Mouse (Mus musculus) c-Kit-negative CD71-positive TER-119-positive erythroid progenitor cells, embryonic 14.5 days (primary cell): ENCODE measurements around the gene Morf4l1.
"Not testable (repeated sequence)": the region's sequence is repeated elsewhere in the genome, so short reads cannot be mapped to it uniquely, and the experiment has no call there.

ENCODE experiments used
- DNase-seq: peaks from one replicate; pipeline ENCODE4 v3.0.0-alpha.2; 2013; ENCODE audit warnings: low read depth, low spot score

The Morf4l1 gene

DNA sequence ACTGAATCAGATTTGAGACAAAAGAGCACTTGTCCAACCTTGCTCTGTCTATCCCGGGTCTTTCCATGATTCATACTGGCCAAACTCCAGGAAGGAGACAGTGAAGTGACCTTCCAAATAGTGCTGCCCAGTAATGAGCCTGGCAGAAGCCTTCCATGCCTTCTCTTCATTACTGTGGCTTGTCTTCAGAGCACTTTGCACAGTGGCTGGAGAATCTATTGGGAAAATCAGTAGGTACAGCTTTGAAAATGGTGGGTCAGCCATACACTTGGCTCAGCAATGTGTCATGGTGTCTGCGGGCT lies 54.0 kb downstream of the Morf4l1 start:
- no peak for DNase-seq

GRCm38 (mm10) chr9:90059828-90060573 lies 54.6 kb downstream of the Morf4l1 start:
- DNase-seq = no peak

DNA sequence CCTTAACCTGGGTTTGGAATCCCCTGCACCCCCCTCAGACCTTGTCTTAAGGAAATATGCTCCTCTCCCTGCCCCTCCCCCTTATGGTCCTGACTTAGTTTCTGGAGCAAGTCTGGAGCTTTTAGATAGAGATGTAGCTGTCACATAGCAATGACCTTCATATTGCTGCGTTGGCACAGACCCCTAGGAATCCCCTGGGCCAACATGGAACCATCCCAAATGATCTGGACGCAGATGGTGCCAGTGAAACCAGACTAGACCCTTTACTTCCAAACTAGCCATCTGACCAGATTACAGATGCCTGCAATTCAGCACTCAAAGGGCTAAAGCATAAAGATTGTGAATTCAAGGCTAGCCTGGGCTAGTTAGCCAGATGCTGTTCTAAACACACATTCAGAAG lies 57.9 kb downstream of the Morf4l1 start:
- DNase-seq = no peak

DNA sequence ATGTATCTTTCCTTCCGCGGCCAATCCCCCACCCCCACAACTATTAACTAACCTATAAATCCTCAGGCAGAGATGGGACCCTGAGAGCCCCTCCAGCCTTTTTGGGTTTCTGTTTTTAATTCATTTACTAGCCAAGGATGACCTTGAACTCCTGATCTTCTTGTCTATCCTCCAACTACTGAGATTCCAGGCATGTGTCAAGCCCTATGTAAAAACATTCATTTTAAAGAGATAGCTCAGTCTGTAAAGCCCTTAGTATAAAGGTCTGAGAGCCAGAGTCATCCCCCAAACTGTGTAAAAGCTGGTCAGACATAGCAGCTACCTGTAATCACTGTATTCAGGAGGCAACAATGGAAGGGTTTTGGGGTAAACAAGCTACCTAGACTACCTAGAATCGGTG lies 58.7 kb downstream of the Morf4l1 start:
- DNase-seq = no peak

GRCm38 (mm10) chr9:90055409-90055808 lies 59.2 kb downstream of the Morf4l1 start:
- DNase-seq = no peak

DNA sequence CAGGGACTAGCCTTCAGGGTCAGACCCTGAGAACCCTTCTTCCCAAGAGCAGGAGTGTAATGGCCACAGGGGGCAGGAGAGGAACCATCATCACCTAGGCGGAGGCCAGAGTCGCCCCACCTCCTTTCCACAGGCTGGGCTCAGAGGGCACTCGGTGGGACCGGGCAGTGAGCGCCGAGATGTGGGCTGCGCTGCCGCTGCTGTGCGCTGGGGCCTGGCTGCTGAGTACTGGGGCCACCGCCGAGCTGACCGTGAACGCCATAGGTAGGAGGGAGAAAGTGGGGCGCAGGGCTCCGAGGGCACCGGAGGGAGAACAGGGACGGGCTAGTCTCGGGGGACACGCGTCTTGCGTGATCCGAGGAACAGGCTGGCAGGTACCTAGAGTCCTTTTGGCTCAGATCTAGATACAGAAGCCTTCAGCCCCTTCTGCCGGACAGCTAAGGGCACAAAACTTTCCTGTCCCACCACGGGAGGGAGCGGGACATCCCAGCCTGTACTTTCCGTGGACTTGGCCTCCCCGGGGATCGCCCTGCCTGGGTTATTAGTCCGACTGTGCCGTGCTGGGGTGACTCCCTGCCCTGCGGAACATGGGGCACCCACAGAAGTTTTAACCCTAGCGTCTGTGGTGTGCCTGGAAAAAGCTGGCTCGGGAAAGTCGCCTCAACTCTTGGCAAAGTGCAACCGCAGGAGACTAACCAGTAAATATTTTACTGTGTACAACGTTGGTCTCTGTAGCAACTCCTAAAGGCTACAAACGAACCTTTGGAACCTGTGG lies 60.0 kb downstream of the Morf4l1 start:
- DNase-seq = no peak

DNA sequence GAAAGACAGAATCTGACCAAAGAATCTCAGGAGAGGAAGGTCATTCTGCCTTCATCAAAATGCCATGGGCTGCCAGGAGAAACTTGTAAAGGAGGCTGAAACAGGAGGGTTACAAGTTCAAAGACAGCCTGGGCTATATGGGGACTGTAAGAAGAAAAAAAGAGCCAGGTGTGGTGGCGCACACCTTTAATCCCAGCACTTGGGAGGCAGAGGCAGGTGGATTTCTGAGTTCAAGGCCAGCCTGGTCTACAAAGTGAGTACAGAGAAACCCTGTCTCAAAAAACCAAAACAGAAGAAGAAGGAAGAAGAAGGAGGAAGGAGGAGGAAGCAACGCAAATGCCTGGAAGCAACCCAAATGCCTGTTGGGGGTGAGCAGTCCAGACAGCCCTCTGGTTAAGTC lies 60.7 kb downstream of the Morf4l1 start, which contains the start of gene Ctsh:
Gene Ctsh, plus strand, starts transcription at position 301 of the 400 bp plus-strand sequence.
- no peak for DNase-seq

DNA sequence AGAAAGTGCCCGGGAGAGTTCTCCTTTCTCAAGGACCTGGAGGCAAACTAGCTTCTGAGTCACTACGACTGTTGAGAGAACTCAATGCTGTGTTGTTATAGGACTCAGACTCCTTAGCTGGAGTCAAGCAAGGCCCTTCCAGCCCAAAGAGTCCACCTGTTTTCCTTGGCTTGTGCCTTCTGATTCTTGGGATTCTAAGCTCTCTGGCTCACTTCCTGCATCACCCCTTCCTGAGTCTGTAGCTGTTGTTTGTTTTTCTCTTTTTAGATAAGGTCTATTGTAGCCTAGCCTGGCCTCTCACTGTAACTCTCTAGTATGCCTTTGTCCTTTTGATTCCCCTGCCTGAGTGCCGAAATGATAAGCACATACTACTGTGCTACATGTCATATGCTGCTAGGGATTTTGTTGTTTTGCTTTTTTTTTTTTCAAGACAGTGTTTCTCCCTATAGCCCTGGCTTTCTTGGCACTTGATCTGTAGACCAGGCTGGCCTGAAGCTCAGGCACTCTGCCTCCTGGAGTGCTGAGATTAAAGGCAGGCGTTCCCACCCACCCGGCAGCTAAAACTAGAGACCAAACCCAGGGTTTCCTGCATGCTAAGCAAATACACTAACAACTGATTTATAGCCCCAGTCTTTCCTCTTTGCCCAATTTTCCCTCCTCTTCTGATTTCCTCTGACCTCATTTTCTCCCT lies 66.5 kb downstream of the Morf4l1 start:
- no peak for DNase-seq

- no peak for DNase-seq
Measured at GRCm38 (mm10) chr9:90045191-90045590, 69.4 kb downstream of the Morf4l1 start.

- not testable (repeated sequence) for DNase-seq
Measured at GRCm38 (mm10) chr9:90042906-90043305, 71.7 kb downstream of the Morf4l1 start.
